Mouse (Mus musculus) right cerebral cortex, postnatal 10 days (tissue): ENCODE results near the gene Itpr2.

ENCODE experiments used
- DNase-seq, 2 experiments: peaks; one replicate each; pipeline ENCODE4 v3.0.0; 2021; ENCODE audit warnings: low spot score in 2 of 2

The Itpr2 gene

GRCm38 (mm10) chr6:146260674-146261376, 241.2 kb downstream of the Itpr2 start:
- peak; percentile 4 to 7 for DNase-seq

GRCm38 (mm10) chr6:146258751-146259150, 243.3 kb downstream of the Itpr2 start:
- peak in 1 of 2 experiments; percentile 4 for DNase-seq

GRCm38 (mm10) chr6:146258261-146258660, 243.8 kb downstream of the Itpr2 start:
- peak; percentile 18 to 19 for DNase-seq

- peak in 1 of 2 experiments; percentile 23 for DNase-seq
These were observed 244.9 kb downstream of the Itpr2 start for GRCm38 (mm10) chr6:146256947-146257670.

- peak in 1 of 2 experiments; percentile 6 for DNase-seq
These were observed 245.6 kb downstream of the Itpr2 start for GRCm38 (mm10) chr6:146256401-146256800.

- peak in 1 of 2 experiments; percentile 7 for DNase-seq
These were observed 246.4 kb downstream of the Itpr2 start for GRCm38 (mm10) chr6:146255656-146256055.

GRCm38 (mm10) chr6:146254931-146255330, 247.1 kb downstream of the Itpr2 start:
- DNase-seq, result peak in 1 of 2 experiments; percentile 12

GRCm38 (mm10) chr6:146254216-146254820, 247.7 kb downstream of the Itpr2 start:
- peak; percentile 10 to 14 for DNase-seq

- DNase-seq, result no peak
These were observed 252.9 kb downstream of the Itpr2 start for GRCm38 (mm10) chr6:146249096-146249495.

GRCm38 (mm10) chr6:146248341-146248740, 253.7 kb downstream of the Itpr2 start:
- DNase-seq, result no peak

- DNase-seq, result no peak
These were observed 254.1 kb downstream of the Itpr2 start for GRCm38 (mm10) chr6:146247906-146248305.

- DNase-seq, result no peak
These were observed 255.7 kb downstream of the Itpr2 start for GRCm38 (mm10) chr6:146246368-146246767.

GRCm38 (mm10) chr6:146245888-146246287, 256.1 kb downstream of the Itpr2 start:
- DNase-seq, result no peak

GRCm38 (mm10) chr6:146243068-146243467, 259.0 kb downstream of the Itpr2 start:
- DNase-seq, result no peak

GRCm38 (mm10) chr6:146241336-146241735, 260.7 kb downstream of the Itpr2 start:
- no peak for DNase-seq

GRCm38 (mm10) chr6:146235165-146235564, 266.9 kb downstream of the Itpr2 start:
- no peak for DNase-seq

- DNase-seq, result no peak
These were observed 267.6 kb downstream of the Itpr2 start for GRCm38 (mm10) chr6:146234417-146234816.

- DNase-seq, result no peak
These were observed 271.1 kb downstream of the Itpr2 start for GRCm38 (mm10) chr6:146230903-146231302.

GRCm38 (mm10) chr6:146230373-146230788, 271.6 kb downstream of the Itpr2 start:
- no peak for DNase-seq

GRCm38 (mm10) chr6:146229967-146230366, 272.1 kb downstream of the Itpr2 start:
- no peak for DNase-seq

- no peak for DNase-seq
These were observed 272.5 kb downstream of the Itpr2 start for GRCm38 (mm10) chr6:146229519-146229918.

- DNase-seq, result no peak
These were observed 274.0 kb downstream of the Itpr2 start for GRCm38 (mm10) chr6:146228048-146228447.
